Mouse (Mus musculus): ENCODE data around the gene Gcg.

The Gcg gene

GRCm38 (mm10) chr2:62460231-62460710, 23.2 kb downstream of the Gcg start:
- no peak for DNase-seq (ENCODE audit: low read depth, low spot score)

DNA sequence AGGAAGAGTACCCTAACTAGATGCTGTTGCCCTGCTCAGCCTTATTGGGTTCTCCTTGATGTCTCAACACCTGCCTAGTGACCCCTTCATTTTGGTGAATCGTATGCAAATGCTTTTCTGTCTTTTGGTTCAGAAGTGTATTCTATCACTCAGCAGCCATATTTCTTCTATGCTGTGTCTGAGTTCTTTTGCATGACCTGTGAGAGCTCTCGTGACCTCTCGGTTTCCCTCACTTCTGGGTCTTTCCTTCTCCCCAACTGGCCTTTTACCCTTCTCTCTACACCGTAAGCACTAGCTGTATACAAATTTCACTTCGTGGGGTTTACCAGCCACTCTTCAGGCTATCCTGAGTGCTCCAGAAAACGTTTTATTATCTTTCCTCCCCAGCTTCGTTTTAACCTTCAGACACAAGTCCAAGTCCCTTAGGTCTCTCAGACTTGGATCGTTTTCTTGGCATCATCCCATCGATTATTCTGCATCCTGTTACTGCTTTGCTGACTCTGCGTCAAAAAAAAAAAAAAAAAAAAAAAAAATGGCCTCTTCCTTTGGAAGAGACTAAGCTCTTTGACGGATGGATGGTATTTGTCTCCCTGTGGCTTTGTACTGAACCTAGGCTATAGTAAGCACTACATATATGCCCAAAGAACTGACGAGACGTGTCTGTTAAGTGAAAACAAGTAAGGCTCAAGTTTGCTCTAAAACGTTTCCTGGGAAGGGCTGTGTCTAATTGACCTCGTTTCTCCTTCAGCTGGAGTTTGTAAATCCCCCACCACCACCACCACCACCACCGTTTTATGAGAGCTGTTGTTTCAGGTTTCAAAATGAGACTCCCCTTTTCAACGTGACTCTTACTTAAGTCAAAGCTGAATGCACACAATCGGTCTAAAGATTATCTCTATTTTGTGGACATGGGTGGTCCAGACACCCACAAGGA, 23.9 kb downstream of the Gcg start:
- DNase-seq (ENCODE audit: low read depth, low spot score), result no peak

GRCm38 (mm10) chr2:62458070-62458469, 25.4 kb downstream of the Gcg start:
- peak; percentile 19 for DNase-seq (ENCODE audit: low read depth, low spot score)

GRCm38 (mm10) chr2:62454991-62455390, 28.5 kb downstream of the Gcg start:
- DNase-seq (ENCODE audit: low read depth, low spot score), result no peak

DNA sequence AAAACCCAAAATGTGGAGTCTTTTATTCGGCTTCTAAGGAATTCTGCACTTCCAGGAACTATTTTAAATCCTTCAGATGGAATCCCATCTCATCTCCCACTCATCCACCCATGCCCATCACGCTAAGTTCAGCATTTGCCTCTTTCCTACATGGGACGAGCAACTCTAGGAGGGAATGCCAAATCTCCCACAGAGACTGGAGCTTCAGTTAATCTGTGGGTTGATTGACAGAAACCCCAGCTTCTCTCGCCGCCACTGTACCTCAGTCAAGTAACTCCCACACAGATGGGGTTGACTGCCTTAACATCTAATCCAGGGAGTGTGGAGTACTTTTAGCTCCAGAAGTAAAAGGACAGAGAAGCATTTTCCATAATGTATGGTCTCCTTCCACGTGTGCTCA, 29.4 kb downstream of the Gcg start:
- DNase-seq (ENCODE audit: low read depth, low spot score), result no peak

GRCm38 (mm10) chr2:62450364-62450763, 33.1 kb downstream of the Gcg start:
- DNase-seq (ENCODE audit: low read depth, low spot score), result no peak

- no peak for DNase-seq (ENCODE audit: low read depth, low spot score)
Measured at GRCm38 (mm10) chr2:62449692-62450346, 33.6 kb downstream of the Gcg start.

DNA sequence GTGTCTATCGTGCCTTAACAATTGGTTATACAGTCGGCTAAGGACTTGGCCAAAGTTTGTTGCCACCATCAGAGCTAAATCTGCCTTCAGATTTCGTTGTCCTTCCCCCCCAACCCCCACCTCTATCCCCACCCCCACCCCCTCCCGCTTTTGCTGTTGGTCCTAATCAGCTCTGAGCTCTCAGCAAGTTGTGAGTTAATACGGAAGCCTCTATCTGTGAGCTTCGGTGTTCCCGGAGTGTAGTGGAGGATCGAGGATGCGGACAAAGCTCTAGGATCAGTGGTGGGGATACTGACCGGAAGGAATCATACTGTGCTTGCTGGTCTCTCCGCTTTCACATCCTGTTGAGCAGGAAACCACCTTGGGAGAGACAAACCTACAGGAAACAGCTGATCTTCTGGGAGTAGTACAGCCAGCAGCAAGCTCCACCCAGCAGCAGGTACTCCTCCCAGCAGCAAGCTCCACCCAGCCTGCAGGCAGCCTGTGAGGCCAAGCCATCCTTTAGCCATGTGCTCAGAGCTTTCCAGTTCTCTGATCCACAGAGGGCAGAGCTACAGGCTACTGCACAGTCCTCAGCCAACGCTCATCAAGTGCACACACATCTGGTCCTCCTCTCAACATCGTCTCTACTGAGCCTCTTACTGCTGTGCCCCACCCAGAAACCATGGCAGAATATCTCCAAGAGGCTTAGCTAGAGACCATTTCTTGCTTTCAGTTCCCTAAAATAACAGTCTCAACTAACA, 42.5 kb downstream of the Gcg start:
- no peak for DNase-seq (ENCODE audit: low read depth, low spot score)

DNA sequence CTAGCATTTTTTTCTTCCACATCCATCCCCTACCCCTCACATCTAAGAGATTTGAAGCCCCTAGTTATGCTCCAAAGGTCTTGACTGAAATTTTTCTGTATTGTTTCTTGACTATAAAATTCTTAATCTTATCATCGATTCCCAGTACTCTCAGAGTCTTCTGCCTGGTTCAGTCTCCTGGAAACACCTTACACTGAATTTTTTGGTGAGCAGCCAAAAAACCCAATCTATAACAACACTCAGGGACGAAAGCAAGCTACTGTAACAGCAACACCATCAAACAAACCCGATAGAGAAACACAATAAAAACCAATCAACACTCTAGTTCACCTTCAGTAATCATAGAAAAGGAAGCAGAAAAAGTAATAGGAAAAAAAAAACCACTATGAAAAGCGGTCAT, 43.4 kb downstream of the Gcg start:
- DNase-seq (ENCODE audit: low read depth, low spot score), result no peak

GRCm38 (mm10) chr2:62431245-62431795, 52.1 kb downstream of the Gcg start:
- DNase-seq (ENCODE audit: low read depth, low spot score), result no peak

GRCm38 (mm10) chr2:62425941-62426340, 57.5 kb downstream of the Gcg start:
- DNase-seq (ENCODE audit: low read depth, low spot score), result no peak

Data from embryo, embryonic 11.5 days (tissue).